Mouse (Mus musculus) midbrain, postnatal 0 days (tissue): ENCODE data around the gene Gemin7. TPM values are rescaled to one million over a fixed set of nuclear protein-coding genes. Genes with fewer than 3 reads are reported as not detected.

Experiments
- ATAC-seq: fragments of 200-750 bp; cut with Nextera tagmentation; 2 replicates; pipeline ENCODE4 v1.8.0; 2017; ENCODE audit warnings: moderate number of reproducible peaks, mild to moderate bottlenecking, moderate TSS enrichment, moderate library complexity; ENCODE audit not compliant: low FRiP score
- DNase-seq: peaks from one replicate; pipeline ENCODE4 v3.0.0-alpha.2; 2015; ENCODE audit warnings: low spot score
- H3K27ac ChIP-seq: fragments of 300-500 bp; sonication (generic); 2 replicates; pipeline ENCODE4 v1.5.1; 2014; ENCODE audit warnings: low read depth, mild to moderate bottlenecking, low read length, mixed read lengths
- H3K27me3 ChIP-seq: fragments of 300-500 bp; sonication (generic); 2 replicates; pipeline ENCODE4 v1.6.1; 2014; ENCODE audit warnings: low read length, control low read depth, mixed read lengths; ENCODE audit not compliant: insufficient read depth
- H3K36me3 ChIP-seq: fragments of 300-500 bp; sonication (generic); 2 replicates; pipeline ENCODE4 v1.6.1; 2014; ENCODE audit warnings: low read length, control low read depth, mixed read lengths; ENCODE audit not compliant: insufficient read depth
- H3K4me1 ChIP-seq: fragments of 300-500 bp; sonication (generic); 2 replicates; pipeline ENCODE4 v1.6.1; 2014; ENCODE audit warnings: mild to moderate bottlenecking, control low read depth, antibody characterized with exemption, low read length, mixed read lengths; ENCODE audit not compliant: insufficient read depth
- H3K4me2 ChIP-seq: fragments of 300-500 bp; sonication (generic); 2 replicates; pipeline ENCODE4 v1.6.1; 2014; ENCODE audit warnings: low read depth, mild to moderate bottlenecking, low read length, mixed read lengths; ENCODE audit not compliant: poor library complexity, severe bottlenecking
- H3K4me3 ChIP-seq: fragments of 300-500 bp; sonication (generic); 2 replicates; pipeline ENCODE4 v1.5.1; 2014; ENCODE audit warnings: low read depth, mild to moderate bottlenecking, low read length, moderate library complexity
- H3K9ac ChIP-seq: fragments of 300-500 bp; sonication (generic); replicated peaks from 2 replicates; pipeline ENCODE4 v1.6.1; 2014; ENCODE audit warnings: mild to moderate bottlenecking, low read length, moderate library complexity, mixed read lengths; ENCODE audit not compliant: poor library complexity, severe bottlenecking
- H3K9me3 ChIP-seq: fragments of 300-500 bp; sonication (generic); 2 replicates; pipeline ENCODE4 v1.6.1; 2016; ENCODE audit warnings: low read length, control low read depth
- CTCF ChIP-seq: IDR thresholded peaks from 2 replicates; pipeline ENCODE4 v1.5.1; 2016; ENCODE audit warnings: antibody characterized with exemption, mild to moderate bottlenecking
- WGBS: fragments of 180-500 bp; shearing (Covaris S2); extraction: QIAGEN DNeasy Blood & Tissue Kit; methylation state at CpG from one replicate; pipeline ENCODE4 v1.1.7; 2014; 5-methylcytosine and 5-hydroxymethylcytosine counted together
- polyA plus RNA-seq: library from polyadenylated mRNA; unstranded; fragments of >200 nt; fragmentation: Nextera tagmentation; extraction: Ambion mirVana; gene quantifications from 2 replicates; pipeline ENCODE4 v1.2.1, GENCODE M21; 2015
- total RNA-seq: library from RNA; depleted of rRNA; stranded (reverse); fragments of >200 nt; gene quantifications from 2 replicates; pipeline ENCODE4 v1.2.3, GENCODE M21; 2014; rRNA removed

Gemin7 gene
- total RNA-seq (58.1 and 70.9 TPM in 2 replicates), polyA plus RNA-seq (158 and 181 TPM in 2 replicates)

DNA sequence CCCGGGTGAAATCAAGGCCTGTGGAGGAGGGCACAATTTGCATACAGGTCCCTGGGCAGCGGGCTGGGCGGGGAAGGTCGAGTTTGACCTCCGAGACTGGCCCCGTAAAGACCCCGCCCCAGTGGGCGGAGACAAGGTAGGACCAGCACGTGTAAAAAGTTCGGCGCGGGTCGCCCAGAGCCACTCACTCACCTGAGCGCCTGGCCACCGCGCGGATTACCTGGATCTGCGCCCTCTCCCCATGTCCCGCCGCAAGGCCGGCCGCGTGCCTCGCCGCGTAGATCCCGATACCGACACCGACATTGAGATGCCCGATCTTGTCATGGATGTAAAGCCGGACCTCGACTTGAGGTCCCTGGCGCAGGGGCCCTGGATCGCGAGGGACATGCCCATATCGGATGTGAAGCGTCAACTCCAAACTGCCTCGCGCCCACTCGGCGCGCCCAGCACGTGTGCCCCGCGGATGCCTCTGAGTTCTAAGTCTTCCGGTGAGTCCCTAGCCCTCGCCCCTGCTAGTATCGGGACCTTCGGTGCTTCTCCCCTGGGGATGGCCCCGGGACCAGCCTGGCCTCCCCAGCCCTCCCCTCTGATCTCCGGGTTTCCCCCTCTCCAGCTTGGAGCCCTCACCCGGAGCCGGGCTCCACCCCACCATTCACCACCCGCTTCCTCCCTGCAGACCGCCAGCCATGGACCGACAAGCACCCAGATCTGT is at the start of gene Gemin7, which contains the start of gene Zfp296:
Gene Gemin7 (minus strand): TSS at position 455 of the 712 bp plus-strand sequence.
Gene Zfp296 (plus strand): TSS at position 147 of the 712 bp plus-strand sequence.
- Histone ChIP-seq H3K27me3 (peaks cover 31% of the 10 kb centered on the region), H3K9me3 (no peaks in the 10 kb centered on the region), H3K9ac (peak within 1 kb of the TSS; percentile 39; the same call in 1 of the 2 replicates), H3K4me1 (peaks cover 9% of the 10 kb centered on the region), H3K4me2 (peak within 1 kb of the TSS; percentile 60), H3K27ac (no peak within 1 kb of the TSS), H3K4me3 (peak within 1 kb of the TSS; percentile 32), H3K36me3 (peaks cover 24% of the 10 kb centered on the region)
- DNase-seq: no peak
- no peak for ATAC-seq
- no peak for TF ChIP-seq CTCF
- under 1% methylated on average over 55 of the region's 56 CpGs for WGBS

- Histone ChIP-seq H3K4me3 (no peak overlapping the region), H3K9me3 (no peaks in the 10 kb centered on the region), H3K4me1 (no peaks in the 10 kb centered on the region), H3K4me2 (no peak overlapping the region), H3K36me3 (no peaks in the 10 kb centered on the region), H3K27me3 (no peaks in the 10 kb centered on the region; the same call in 1 of the 2 replicates), H3K27ac (no peak overlapping the region), H3K9ac (no peak overlapping the region)
- no peak for TF ChIP-seq CTCF
- DNase-seq (no peak), ATAC-seq (no peak)
- 77% methylated on average over 2 of the region's 2 CpGs for WGBS
These were observed 46.0 kb upstream of the Gemin7 start for GRCm38 (mm10) chr7:19623433-19623832.

DNA sequence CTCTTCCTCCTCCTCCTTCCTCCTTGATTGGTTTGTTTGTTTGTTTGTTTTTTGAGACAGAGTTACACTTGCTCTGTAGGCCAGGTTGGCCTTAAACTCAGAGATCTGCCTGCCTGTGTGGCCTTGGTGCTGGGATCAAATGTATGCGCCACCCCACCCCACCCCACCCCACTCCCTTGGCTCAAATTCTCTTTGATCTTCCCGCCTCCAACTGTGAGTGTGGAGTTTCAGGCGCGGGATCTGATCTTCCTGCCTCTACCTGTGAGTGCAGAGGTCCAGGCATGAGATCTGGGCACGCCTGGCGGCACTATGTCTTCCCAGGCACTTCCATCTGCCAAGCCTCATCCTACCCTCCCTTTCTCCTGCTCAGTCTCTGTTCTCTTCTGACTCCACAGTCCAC is 44.8 kb upstream of the Gemin7 start:
- no peak overlapping the region for H3K9ac ChIP-seq
- no peaks in the 10 kb centered on the region for H3K9me3 ChIP-seq
- 44% methylated on average over 6 of the region's 6 CpGs for WGBS
- no peak for ATAC-seq
- TF ChIP-seq CTCF: no peak
- DNase-seq: no peak
- no peak overlapping the region for H3K27ac ChIP-seq
- H3K4me1 ChIP-seq: no peaks in the 10 kb centered on the region
- no peaks in the 10 kb centered on the region for H3K36me3 ChIP-seq
- no peak overlapping the region for H3K4me2 ChIP-seq
- no peak overlapping the region for H3K4me3 ChIP-seq
- H3K27me3 ChIP-seq: no peaks in the 10 kb centered on the region; the same call in 1 of the 2 replicates

GRCm38 (mm10) chr7:19620811-19621210 is 43.4 kb upstream of the Gemin7 start:
- Histone ChIP-seq H3K4me3 (no peak overlapping the region), H3K9ac (no peak overlapping the region), H3K27ac (no peak overlapping the region), H3K36me3 (no peaks in the 10 kb centered on the region), H3K4me2 (no peak overlapping the region), H3K27me3 (no peaks in the 10 kb centered on the region; the same call in 1 of the 2 replicates), H3K4me1 (no peaks in the 10 kb centered on the region), H3K9me3 (no peaks in the 10 kb centered on the region)
- ATAC-seq: no peak
- DNase-seq: no peak
- 85% methylated on average over 7 of the region's 7 CpGs for WGBS
- TF ChIP-seq CTCF: no peak

- Histone ChIP-seq H3K4me3 (peak overlapping the region; percentile 28), H3K9ac (peak overlapping the region; percentile 36), H3K27me3 (no peaks in the 10 kb centered on the region; the same call in 1 of the 2 replicates), H3K27ac (0 out of 2 replicates have a peak overlapping the region, but pooled peaks have one; percentile 38), H3K36me3 (0 out of 2 replicates have a peak, but pooled peaks cover 4% of the 10 kb centered on the region), H3K4me2 (peak overlapping the region; percentile 42), H3K9me3 (no peaks in the 10 kb centered on the region), H3K4me1 (no peaks in the 10 kb centered on the region)
- WGBS: 4% methylated on average over 35 of the region's 35 CpGs
- ATAC-seq (peak; percentile 73), DNase-seq (peak; percentile 89)
- peak; percentile 92 for TF ChIP-seq CTCF
These were observed 41.8 kb upstream of the Gemin7 start for GRCm38 (mm10) chr7:19619004-19619801.
